Mouse (Mus musculus): Measurements from ENCODE around the gene Abhd17b. TPM values are rescaled to one million over a fixed set of nuclear protein-coding genes. Genes with fewer than 3 reads are reported as not detected.

Abhd17b gene
- polyA plus RNA-seq, 1 experiment: 10.3 TPM

- no peak for DNase-seq (ENCODE audit: low read depth)
Measured at GRCm38 (mm10) chr19:21731887-21732286, 78.9 kb downstream of the Abhd17b start.

GRCm38 (mm10) chr19:21733176-21733575 is 80.2 kb downstream of the Abhd17b start:
- DNase-seq (ENCODE audit: low read depth): no peak

GRCm38 (mm10) chr19:21734112-21734511 is 81.1 kb downstream of the Abhd17b start:
- no peak for DNase-seq (ENCODE audit: low read depth)

Other genes starting within 250 kb of the Abhd17b start
- gene Gda, start 179.7 kb upstream of the Abhd17b start, polyA plus RNA-seq (2012; rRNA removed): 8.2 and 12.7 TPM in 2 replicates
- 5.9 and 7.9 TPM in 2 replicates for gene 1110059E24Rik, start 209 bp upstream of the Abhd17b start, polyA plus RNA-seq (2012; rRNA removed)
- gene Cemip2, start 125.2 kb downstream of the Abhd17b start, polyA plus RNA-seq (2012; rRNA removed): 4.8 and 6.2 TPM in 2 replicates

Data from gonadal fat pad, adult 2 months (tissue).